Mouse (Mus musculus) embryo, embryonic 10.5 days (tissue): ENCODE data around the gene Fosl2.
"Not testable (repeated sequence)": the region's sequence is repeated elsewhere in the genome, so short reads cannot be mapped to it uniquely, and the experiment has no call there.

Source experiments
- DNase-seq: peaks from one replicate; pipeline ENCODE4 v3.0.0-alpha.2; 2015; ENCODE audit warnings: low spot score

Gene Fosl2

DNA sequence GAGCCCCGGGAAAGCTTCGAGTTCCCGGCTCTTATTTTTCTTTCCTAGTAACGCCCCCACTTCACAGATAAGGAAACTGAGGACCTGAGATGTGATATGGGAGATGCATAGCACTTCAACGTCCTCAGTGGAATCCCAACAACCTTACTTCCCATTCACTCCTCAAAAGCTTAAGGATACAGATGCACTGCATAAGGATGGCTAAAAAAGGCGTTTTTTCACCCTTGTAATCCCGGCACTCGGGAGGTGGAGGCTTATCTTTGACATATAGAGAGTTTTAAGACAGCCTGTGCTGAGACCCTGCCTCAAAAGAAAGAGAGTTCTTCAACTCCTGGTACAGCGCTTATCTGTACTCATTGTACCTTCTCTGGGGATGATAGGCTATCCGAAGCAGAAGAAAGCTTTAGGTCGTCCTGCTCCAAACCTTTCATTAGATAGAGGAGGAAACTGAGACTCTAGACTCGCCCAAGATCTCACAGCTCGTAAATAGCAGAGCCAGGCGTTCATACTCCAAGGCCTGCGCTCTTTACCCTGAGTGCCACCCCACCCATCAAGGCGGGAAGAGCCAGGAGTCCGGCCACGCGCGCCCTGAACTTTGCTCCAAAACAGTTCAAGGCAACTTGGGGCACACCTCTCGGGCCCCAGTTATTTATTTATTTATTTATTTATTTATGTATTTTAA, 1.4 kb upstream of the Fosl2 start:
- DNase-seq: peak; percentile 45

DNA sequence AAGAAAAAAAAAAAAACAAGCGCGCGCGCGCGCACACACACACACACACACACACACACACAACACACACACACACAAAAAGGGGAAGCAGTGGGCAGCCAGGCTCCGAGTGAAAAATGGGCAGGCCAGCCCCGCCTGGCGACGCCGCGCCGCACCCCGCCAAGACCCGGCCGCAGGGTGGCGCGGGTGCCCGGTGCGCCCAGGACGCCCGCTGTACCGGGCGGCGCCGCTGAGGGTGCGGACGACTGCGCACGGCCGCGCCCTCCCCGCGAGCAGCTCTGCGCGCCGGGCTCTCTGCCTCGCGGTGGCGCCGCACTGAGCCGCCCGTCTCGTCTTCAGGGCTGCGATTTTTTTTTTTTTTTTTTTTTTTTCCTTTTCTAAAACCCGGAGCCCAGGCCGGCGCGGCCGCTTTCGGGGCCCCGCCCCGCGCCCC, 682 bp upstream of the Fosl2 start:
- no peak for DNase-seq

DNA sequence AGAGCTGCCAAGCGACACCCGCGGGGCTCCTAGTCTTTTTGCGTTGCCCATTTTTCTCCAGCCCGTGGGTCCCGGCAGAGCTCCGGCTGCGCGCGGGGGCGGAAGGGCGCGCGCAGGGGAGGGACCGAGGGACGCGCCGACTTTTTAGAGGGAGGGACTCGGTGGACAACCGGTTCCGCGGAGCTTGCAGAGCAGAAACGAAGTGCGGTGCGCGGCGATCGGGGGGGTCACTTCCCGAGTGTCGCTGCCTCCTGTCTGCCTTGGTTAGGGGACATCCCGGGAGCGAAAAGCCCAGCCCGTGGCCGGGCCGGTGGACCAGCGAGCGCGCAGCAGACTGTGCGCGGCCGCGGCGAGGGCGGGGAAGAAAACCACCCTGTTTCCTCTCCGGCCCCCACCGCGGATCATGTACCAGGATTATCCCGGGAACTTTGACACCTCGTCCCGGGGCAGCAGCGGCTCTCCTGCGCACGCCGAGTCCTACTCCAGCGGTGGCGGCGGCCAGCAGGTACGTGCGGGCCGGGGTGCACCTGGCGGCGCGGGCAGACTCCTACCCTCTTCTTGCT, 781 bp downstream of the Fosl2 start:
- peak; percentile 43 for DNase-seq

DNA sequence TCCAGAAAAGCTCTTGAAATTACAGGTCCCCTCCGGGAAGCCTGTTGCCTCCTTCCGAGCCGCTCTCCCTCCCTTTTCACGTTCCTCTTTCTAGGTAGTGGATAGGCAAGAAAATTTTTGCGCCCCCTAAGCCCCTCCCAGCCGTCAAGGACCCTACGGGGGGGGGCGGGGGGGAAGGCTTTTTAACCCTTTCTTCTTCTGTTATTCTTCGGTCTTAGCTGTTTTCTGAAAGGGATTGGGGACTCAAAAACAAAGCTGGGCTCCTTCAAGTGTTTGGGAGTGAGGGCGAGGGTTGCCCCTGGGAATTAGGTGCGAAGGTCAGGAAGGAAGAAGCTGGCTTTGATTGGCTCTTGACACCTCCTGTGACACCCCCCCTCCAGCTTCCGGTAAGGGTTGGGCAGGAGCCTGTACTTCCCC, 1.5 kb downstream of the Fosl2 start:
- DNase-seq: no peak

DNA sequence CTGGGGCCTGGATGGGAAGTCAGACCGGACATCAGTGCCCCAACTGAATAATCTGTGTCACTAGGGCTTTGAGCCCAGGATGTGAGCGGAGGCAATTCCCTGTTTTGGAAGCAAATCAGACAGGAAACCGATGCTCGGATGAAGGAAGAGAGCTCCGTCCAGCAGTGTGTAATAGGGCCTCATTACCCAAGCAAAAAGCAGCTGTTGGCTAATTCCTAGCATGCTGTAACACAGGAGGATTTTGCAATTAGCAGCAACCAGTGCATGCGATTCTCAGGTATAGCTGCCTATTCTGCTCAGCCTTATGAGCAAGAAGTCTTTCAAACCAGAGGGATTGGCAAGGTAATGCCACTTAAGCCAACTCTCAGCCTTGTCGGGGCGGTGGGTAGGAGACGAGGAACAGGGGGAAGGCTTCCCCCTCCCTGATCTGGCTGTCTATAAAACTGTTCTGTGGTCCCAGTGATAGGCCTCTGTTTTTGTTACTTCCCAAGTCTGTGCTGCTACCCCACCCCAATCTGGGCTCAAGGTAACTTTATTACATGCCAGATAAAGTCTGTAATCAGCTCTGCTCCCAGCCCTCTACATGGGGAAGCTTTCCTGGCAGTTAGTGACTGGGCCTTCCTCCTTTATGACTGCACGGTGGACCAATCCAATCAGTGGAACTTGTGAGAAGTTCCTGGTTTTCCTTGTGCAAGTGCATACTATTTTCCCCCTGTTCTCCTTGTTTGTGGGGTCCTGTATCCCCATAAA, 3.0 kb downstream of the Fosl2 start:
- no peak for DNase-seq

DNA sequence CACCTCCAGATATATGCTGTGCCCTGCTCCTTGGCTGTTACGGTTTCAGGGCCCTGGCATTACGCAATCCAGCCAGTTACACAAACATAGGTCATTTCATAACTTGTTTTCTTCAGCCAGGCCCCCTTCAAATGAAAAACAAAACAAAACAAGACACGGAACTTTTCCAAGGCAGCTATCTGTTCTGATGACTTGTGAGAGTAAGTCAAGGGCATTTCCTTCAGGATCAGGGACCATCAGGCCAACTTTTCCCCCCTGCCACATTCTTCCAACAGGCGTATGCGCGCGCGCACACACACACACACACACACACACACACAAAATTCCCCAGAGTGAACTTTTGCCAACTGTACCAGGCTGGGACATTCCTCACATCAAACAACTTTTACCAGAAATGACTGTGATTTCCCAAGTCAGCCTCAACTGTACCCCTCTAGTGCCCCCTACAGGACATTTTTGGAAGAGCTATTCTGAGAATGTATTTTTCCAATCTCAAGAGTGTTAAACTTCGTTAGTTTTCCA, 4.0 kb downstream of the Fosl2 start:
- DNase-seq: peak; percentile 84

DNA sequence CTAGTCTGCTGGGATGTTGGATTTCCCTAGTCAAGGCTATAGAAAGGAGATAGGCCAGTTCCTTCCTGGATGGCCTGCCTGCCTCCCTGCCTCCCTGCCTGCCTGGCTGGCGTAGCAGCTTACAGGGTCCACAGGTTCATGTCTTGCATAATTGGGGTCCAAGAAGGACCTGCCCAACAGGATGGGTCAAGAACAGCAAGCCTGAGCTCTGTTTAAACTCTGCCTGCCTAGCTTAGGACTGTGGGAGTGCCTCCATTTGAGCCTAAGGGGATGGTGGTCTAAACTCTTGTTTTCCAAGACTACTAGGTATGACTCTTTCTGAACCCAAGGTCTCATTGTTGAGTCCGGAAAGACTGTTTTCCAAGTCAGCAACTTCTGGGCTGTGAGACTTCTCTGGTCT, 6.3 kb downstream of the Fosl2 start:
- no peak for DNase-seq

DNA sequence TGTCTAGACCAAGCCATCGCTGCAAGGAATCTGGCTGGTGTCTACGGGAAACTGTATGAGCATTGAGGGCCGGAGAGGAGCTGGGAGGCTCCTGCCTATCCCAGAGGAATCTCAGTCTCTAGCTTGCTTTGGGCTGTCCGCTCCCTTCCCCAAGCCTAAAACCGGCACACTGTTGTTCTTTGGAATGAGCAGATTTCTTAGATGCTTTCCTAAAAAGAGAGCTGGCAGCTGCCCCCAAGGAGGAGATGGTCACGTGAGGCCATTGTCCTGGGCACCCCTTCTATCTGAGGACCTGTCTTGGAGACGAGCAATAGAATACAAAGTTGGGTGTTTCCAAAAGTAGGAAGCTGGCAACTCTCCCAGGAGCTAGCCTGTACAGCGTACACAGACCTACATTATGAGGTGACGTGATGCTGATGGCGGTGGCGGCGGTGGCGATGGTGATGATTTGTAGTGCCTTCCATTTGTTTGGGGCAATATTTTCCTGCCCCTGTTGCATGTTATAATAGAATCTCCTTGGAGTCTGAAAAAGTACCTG, 7.9 kb downstream of the Fosl2 start:
- DNase-seq: no peak

DNA sequence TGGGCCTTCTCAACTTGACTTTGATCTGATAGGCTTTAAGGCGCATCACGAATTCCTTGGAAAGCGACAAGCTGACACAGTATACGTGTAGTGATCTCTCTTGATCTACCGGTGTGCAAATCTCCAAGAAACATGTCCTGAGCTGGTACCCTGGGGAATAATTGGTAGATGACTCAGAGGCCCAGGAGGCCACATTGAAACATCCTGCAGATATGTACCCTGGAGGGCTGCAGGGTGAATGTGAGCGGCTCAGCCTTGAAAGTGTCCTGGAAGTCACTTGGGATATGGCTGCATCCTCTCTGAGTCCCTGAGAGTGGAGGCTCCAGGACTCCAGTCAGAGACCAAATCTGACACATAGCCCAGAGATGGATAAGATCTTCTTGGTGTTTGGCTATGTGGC, 10.7 kb downstream of the Fosl2 start:
- no peak for DNase-seq

DNA sequence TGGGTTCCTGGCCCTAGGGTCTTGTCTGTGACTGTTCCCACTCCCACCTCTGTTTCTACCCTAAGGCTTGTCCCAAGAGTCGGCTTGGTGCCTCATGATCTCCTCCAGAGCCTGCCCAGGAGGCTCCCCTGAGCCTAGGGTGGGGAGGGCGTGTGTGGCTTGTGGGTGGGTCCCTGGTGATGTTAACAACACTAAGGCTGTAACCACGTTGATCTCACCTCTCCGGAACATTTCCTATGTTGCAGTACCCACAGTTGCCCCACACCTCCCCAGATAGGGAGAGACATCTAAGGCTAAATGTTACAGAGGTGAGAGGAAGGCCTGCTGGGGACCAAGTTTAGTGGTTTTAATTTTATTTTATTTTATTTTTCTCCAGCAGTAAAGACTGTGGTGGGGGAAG, 13.0 kb downstream of the Fosl2 start:
- DNase-seq: no peak

DNA sequence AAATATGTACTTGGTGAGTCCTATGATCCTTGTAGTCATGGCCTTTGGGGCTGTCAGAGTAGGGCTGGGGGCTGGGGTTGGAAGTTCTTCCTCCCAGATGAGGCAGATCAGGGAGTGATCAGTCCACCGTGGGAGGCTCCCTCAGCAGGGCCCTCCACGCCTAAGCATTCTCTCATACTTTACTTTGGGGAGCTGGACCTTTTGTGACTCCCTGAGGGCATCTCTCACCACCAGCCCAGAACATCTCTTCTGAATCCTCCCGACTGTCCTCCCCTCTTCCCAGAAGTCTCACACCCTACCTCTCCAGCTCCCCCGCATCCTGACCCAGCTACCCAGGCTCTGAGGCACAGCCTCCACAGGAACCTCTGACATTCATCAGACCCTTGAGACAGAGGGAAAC, 15.6 kb downstream of the Fosl2 start:
- no peak for DNase-seq

DNA sequence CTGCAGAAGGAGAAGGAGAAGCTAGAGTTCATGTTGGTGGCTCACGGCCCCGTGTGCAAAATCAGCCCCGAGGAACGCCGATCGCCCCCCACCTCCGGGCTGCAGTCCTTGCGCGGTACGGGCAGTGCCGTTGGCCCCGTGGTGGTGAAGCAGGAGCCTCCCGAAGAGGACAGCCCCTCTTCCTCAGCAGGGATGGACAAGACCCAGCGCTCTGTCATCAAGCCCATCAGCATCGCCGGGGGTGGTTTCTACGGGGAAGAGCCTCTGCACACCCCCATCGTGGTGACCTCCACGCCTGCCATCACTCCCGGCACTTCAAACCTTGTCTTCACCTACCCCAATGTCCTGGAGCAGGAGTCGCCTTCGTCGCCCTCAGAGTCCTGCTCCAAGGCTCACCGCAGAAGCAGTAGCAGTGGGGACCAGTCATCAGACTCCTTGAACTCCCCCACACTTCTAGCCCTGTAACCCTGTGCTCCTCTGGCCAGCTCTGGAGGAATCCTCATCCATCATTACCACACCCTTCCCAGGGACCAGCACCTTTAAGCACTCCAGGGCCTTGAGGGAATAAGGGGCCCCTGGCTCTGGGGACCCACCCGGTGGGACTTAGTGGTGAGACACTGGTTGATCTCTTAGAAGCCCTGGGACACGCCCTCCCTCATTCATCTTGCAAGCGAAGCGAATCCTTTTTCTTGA, 17.3 kb downstream of the Fosl2 start:
- DNase-seq: no peak

DNA sequence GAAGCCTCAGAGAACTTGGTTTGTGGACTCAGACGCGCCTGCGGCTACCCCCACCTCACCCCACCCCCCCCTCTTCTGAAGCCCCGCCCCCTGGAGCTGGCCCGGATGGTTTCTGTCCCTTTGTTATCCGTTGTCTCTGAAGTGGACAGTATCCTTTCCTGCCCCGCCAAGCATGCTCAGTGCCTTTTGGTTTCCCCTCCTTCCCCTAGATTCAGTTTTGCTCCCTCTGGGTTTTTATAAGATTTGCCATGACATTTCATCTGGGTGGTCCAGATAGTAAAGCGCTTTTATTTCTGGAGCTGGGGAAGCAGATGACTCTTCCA, 17.8 kb downstream of the Fosl2 start:
- peak; percentile 52 for DNase-seq

DNA sequence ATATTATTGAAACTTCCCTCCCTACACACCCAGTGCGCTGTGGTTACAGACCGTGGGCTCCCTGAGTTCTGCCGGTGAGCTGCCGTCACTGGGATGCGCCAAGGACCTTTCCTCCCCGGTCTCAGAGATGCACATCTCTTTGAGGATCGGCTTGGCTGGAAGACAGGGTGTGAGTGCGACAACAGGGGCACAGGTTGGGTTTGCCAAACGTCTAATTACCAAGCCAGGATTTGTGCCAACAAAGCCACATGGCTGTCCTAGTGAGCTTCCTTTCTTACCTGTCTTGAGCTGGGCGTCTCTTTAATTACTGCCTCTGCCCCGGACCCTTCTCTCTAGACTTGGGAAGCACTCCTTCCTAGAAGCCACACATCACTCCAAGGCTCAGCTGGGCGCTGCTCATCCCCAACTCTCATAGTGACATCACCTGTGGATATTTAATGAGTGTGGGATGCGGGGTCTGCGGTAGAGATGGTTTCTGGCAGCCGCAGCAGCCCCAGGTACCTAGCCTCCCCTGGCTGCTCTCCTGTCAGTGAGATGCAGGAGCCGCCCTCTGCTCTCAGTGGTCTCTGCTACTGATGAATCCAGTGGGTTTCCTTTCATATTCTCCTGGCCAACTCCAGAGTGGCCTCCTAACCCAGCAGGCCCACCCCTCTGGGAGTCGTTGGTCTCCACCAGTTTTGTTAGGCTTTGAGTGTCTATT, 18.3 kb downstream of the Fosl2 start:
- no peak for DNase-seq

DNA sequence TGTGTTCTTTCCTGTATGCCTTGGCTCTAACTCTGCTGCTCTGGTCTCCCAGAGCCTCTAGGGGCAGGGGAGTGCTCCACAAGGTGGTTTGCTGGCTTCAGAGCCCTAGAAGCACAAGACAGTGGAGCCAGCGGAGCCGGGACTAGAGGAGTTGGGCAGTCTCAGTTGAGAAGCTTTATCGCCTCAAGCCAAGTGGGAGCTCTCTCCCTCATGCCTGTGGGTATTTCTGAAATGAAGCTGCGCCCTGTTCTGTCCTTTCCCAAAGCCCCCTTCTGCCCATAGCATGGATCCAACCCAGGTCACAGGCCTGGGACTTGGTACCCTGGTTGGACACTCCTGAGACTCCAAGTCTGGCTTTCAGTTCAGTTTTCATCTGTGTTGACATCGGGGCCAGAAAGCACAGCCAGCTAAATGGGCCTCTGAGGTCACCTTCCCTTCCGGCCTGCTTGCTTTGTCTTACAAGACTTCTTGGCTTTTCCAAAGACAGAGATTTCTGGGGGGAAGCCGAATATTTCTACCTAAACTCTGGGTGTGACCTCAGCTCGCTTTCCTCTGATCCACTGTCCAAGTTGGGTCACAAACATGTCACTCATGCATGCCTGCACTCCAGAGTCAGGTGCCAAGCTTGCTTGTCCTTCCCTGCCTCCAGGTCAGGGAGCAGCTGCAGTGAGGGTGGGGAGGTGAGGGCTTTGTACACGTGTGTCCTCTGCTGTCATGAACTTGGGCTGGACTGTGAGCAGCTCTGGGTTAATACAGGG, 19.5 kb downstream of the Fosl2 start:
- DNase-seq: no peak

DNA sequence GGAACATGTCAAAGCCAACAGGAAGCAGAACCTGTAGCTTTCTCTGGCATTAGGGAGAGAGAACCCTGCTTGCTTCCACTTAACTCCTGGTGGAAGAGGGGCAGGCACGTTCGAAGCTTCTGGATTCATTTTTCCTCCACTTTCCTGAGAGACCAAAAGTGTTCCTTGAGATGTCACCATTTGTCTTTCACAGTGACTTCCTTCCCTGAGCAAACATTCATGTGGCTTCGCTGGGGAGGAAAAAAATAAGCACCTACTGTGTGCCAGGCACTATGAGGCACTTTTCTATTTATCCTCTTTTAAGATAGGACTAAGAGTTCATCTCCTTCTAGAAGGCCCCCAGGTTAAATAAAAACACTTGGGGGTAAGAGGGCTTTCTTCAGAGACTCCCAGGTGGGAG, 20.3 kb downstream of the Fosl2 start:
- no peak for DNase-seq

DNA sequence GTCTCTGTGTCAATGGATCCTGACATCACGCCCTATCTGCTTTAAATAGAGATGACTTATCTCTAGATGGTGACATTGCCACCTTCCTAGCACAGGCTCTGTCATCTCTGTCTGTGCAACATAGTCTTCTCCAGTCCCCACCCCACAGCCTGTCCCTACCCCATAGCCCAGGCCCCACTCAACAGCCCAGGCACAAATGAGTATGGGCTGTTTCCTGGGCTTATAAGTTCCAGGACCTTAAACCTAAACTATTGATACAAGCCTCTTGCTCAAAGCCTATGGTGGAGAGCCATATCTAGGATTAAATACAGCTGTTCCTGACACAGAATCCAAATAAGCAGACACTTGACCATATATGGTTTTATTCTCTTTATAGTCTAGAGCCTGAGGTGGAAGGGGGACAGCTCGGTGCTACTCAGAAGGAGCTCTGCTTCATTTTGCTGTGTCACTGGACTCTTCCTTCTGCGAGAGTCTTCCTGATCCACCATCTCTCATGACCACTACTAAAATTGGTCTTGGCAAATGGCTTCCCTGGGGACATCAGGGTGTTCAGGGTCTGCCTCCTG, 28.0 kb downstream of the Fosl2 start:
- DNase-seq: no peak

DNA sequence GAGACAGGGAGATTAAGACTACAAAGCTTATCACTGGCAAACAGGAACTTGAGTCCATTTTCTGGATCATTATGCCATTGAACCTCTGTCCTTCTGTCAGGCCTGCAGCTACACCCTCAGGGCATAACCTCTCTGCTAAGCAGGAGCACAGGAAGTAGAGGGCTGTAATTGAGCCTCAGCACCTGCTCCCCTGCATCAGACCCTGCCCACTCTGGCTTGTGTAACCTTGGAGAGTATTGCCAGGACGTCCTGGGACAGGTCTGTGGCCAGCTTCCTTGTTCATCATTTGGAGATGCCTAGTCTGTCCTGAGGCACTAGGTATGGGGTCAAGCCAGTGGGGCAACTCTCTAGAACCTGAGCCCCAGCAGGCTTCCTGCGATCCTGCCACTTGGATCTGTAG, 36.6 kb downstream of the Fosl2 start:
- no peak for DNase-seq

DNA sequence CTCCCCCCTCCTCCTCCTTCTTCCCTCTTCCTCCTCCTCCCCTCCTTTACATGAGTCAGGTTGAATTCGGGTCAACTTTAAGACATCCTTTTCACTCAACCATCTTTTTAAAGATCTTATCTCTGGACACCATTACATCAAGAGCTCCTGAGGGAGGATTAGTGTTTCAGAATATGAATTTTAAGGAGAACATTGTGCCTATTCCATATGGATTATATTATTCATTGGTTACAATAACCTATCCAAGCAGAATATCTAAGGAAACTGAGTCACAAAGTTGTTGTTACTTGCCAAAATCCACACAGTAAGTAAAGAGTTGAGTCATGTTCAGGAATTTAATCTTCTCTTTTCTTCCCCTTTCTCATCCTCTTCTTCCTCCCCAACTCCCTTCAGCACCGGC, 41.2 kb downstream of the Fosl2 start:
- no peak for DNase-seq

DNA sequence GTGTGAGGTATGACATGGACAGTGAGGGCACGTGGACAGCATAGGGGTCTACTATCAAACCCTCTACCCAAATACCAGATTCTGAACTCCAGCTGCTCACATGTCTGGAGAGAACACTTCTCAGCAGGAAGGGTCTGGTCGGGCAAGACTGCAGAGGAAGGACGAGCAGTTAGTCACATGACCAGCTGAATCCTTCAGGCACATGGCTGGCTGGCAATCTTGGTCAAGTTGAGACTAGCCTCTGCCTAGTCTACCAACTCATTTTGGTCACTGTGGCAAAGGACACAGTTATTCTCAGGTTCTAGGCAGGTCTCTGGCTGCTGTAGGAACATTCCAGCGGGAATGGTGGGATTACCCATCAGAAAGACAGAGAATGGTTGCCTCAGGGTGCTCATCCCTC, 42.1 kb downstream of the Fosl2 start:
- DNase-seq: no peak

DNA sequence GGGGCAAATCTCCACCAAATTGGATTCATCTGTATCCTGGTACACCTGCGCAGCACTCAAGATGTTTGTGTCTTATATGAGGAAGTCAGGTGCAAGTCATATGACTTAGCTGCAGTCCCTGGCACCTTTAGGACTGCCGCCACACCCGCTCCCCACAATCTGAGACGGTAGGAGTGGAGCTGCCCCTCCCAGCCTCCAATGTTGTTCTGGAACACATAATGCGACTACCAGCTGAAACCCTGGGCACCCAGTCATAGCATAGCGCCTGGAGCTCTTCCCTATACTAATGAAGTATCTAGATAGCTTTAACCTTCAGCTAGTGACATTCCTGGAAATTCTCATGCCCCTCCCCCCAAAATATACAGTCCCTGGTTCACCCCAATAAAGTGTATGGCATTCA, 43.1 kb downstream of the Fosl2 start:
- DNase-seq: not testable (repeated sequence)
